Mouse (Mus musculus) olfactory bulb, adult 2 months (tissue): Measurements from ENCODE around the gene Specc1l. TPM values are rescaled to one million over a fixed set of nuclear protein-coding genes. Genes with fewer than 3 reads are reported as not detected.

ENCODE experiments used
- H3K27ac ChIP-seq: fragments of 200-500 bp; 2 replicates; pipeline ENCODE4 v1.5.1; 2012; ENCODE audit warnings: low read depth, low read length; ENCODE audit not compliant: insufficient read depth
- H3K4me1 ChIP-seq: fragments of 200-500 bp; 2 replicates; pipeline ENCODE4 v1.6.1; 2012; ENCODE audit warnings: low read length; ENCODE audit not compliant: control insufficient read depth, insufficient read depth
- H3K4me3 ChIP-seq: fragments of 200-500 bp; 2 replicates; pipeline ENCODE4 v1.5.1; 2012; ENCODE audit warnings: mild to moderate bottlenecking, low read depth, low read length, moderate library complexity; ENCODE audit not compliant: insufficient read depth
- CTCF ChIP-seq: fragments of 200-500 bp; IDR thresholded peaks from 2 replicates; pipeline ENCODE4 v1.5.1; 2012; ENCODE audit warnings: low read depth, mild to moderate bottlenecking, low read length, moderate library complexity; ENCODE audit not compliant: insufficient read depth
- POLR2A ChIP-seq: fragments of 200-500 bp; IDR thresholded peaks from 2 replicates; pipeline ENCODE4 v1.6.1; 2012; ENCODE audit warnings: mild to moderate bottlenecking, low read depth, low read length, moderate library complexity; ENCODE audit not compliant: insufficient read depth
- WGBS: fragments of 180-500 bp; shearing (Covaris S2); methylation state at CpG from one replicate; pipeline ENCODE4 v1.1.7; 2018; 5-methylcytosine and 5-hydroxymethylcytosine counted together
- polyA plus RNA-seq: library from polyadenylated mRNA; stranded (reverse); fragments of >200 nt; gene quantifications from 2 replicates; pipeline ENCODE4 v1.2.4, GENCODE M21; 2012; ENCODE audit warnings: low replicate concordance; ENCODE audit not compliant: missing spikeins, insufficient read depth, insufficient read length

Gene Specc1l
- polyA plus RNA-seq, 1 experiment, result not detected

- peaks cover 11% of the 10 kb centered on the region for H3K4me1 ChIP-seq
- no peak overlapping the region for H3K4me3 ChIP-seq
- WGBS, result 48% methylated on average over 3 of the region's 3 CpGs
- H3K27ac ChIP-seq, result no peak overlapping the region
- TF ChIP-seq POLR2A, result no peak
- no peak for TF ChIP-seq CTCF
Observed at GRCm38 (mm10) chr10:75326553-75326952, 114.7 kb downstream of the Specc1l start.

DNA sequence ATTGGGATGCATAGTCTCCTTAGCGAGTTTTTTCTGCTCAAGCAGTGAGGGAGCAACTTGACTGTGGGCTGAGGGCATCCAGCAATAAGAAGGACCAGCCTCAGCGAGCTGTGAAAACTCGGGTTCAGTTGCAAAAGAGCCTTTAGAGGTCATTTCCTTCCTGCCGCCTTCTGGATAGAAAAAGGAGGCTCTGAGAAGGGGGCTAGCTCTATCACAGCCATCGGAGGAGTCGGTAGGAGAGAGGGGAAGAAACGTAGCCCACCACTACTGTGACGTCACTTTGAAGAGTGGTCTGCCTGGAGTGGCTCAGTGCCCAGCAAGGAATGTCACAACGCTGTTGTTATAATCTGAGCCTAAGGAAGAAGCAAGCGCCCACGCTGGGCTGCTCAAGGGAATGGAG lies 115.2 kb downstream of the Specc1l start:
- Histone ChIP-seq H3K4me3 (no peak overlapping the region), H3K4me1 (peaks cover 9% of the 10 kb centered on the region), H3K27ac (no peak overlapping the region)
- no peak for TF ChIP-seq POLR2A
- TF ChIP-seq CTCF, result no peak
- 68% methylated on average over 11 of the region's 11 CpGs for WGBS

DNA sequence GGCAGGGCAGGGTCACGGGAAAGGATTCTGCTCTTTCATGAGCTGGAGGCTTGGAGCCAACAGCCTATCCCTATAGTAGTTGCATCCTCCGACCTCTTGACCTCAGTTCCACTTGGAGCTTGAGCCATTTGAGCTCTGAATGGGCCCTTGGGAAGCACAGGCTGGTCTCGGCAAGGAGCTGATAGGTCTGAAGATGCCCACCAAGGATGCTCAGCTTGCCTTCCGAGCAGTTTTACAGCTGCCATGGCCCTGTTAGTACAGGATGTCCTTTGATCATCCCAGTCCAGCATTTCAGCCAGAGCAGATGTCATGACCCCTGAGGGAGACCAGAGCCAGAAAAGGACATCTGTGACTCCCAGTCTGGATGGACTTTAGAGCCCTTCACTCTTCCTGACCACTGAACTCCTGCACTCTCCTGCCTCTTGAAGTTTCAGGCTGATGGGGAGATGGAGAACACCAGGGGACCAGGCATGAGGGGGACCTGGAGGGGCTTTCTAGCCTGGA lies 116.4 kb downstream of the Specc1l start:
- Histone ChIP-seq H3K4me3 (no peak overlapping the region), H3K27ac (no peak overlapping the region), H3K4me1 (peaks cover 9% of the 10 kb centered on the region)
- WGBS, result 88% methylated on average over 4 of the region's 4 CpGs
- TF ChIP-seq POLR2A (no peak), CTCF (no peak)

DNA sequence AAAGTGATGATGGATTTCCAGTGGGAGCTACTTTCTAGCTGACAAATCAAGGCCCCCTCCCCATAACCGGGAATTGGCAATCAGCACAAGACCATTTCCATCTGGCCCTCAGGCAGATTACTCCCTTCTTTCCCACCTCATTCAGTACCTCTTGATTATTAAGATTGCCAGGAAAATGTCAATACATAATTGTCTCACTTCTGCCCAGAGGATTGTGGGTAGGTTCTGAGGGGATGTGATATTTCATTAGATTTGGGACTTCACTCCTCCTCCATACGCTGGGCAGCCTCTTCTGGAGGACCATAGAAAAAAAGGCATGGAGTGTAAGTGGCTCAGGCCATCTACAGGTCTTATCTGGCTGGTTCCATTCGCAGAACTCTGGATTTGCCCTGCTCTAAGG lies 120.4 kb downstream of the Specc1l start:
- H3K4me3 ChIP-seq, result no peak overlapping the region
- peaks cover 4% of the 10 kb centered on the region for H3K4me1 ChIP-seq
- H3K27ac ChIP-seq, result no peak overlapping the region
- 95% methylated on average over 3 of the region's 3 CpGs for WGBS
- TF ChIP-seq POLR2A (no peak), CTCF (no peak)

DNA sequence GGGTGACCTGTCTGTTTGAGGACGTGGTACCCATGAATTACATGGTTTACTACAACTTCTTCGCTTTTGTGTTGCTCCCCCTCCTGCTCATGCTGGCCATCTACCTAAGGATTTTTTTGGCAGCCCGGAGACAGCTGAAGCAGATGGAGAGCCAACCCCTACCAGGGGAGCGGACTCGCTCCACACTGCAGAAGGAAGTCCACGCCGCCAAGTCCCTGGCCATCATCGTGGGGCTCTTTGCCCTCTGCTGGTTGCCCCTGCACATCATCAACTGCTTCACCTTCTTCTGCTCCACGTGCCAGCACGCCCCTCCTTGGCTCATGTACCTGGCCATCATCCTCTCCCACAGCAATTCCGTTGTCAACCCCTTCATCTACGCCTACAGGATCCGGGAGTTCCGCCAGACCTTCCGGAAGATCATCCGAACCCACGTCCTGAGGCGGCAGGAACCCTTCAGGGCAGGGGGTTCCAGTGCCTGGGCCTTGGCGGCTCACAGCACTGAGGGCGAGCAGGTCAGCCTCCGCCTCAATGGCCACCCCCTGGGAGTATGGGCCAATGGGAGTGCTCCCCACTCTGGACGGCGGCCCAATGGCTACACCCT lies 121.4 kb downstream of the Specc1l start:
- Histone ChIP-seq H3K4me1 (peaks cover 3% of the 10 kb centered on the region; the same call in 1 of the 2 replicates), H3K4me3 (no peak overlapping the region), H3K27ac (no peak overlapping the region)
- TF ChIP-seq POLR2A (no peak), CTCF (no peak)
- 91% methylated on average over 23 of the region's 23 CpGs for WGBS

DNA sequence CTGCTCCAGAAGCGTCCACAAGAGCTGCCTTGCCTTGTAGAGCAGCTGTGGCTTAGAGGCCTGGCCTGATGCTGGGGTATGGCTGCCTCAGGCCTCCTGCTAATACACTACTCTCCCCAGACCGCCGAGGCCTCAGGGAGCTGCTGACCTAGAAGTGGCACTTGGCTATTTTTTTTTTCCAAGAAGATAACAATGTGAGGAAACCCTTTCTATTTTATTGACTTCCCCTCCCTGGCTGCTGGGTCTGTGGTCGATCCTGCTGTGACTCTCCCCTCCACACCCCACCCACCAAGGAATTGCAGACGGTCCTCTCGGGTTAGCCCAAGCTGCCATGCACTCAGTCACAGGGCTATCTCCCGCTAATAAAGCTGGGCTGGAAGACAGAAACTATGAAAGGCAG lies 122.3 kb downstream of the Specc1l start:
- peaks cover 3% of the 10 kb centered on the region; the same call in 1 of the 2 replicates for H3K4me1 ChIP-seq
- WGBS, result 78% methylated on average over 7 of the region's 7 CpGs
- TF ChIP-seq CTCF (no peak), POLR2A (no peak)
- H3K4me3 ChIP-seq, result no peak overlapping the region
- no peak overlapping the region for H3K27ac ChIP-seq

DNA sequence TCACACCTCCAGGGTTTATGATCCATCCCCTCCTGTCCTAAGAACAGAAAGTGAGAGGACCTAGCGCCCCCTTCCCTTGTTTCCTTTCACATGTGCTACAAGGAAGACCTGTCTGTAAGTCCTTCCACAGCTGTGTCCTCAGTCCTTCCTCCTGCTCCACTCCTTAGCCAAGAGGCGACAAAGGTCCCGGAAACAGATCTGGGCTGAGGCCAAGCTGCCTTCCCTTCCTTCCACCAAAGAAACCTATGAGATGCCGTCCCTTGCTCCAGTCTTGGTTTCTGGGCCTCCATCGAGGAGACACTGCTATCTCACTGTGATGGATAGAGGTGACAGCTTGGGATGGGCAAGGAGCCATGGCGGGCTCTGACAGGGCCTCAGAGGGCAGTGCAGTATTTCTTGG lies 123.2 kb downstream of the Specc1l start:
- TF ChIP-seq POLR2A, result no peak
- no peak for TF ChIP-seq CTCF
- H3K4me3 ChIP-seq, result no peak overlapping the region
- WGBS, result 83% methylated on average over 6 of the region's 6 CpGs
- H3K27ac ChIP-seq, result no peak overlapping the region
- H3K4me1 ChIP-seq, result peaks cover 3% of the 10 kb centered on the region; the same call in 1 of the 2 replicates

DNA sequence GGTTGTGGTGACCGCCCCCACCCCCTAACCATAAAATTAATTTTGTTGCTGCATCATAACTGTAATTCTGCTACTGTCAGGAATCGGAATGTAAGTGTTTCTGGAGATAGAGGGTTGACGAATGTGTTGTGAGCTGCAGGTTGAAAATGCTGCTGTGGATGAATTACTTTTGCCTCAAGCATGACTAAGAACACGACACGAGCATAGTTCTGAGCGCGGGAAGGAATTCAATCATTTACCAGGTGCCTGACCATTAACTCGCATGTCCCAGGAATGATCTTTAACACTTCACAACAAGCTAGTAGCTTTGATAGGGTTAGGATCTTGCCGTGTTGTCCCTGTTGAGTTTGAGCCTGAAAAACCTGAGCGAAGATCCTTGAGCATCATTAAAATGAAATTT lies 125.4 kb downstream of the Specc1l start:
- H3K4me1 ChIP-seq, result peaks cover 3% of the 10 kb centered on the region; the same call in 1 of the 2 replicates
- no peak for TF ChIP-seq CTCF
- TF ChIP-seq POLR2A, result no peak
- no peak overlapping the region for H3K4me3 ChIP-seq
- 95% methylated on average over 10 of the region's 10 CpGs for WGBS
- no peak overlapping the region for H3K27ac ChIP-seq

GRCm38 (mm10) chr10:75338852-75339251 lies 127.0 kb downstream of the Specc1l start:
- Histone ChIP-seq H3K4me1 (peaks cover 3% of the 10 kb centered on the region; the same call in 1 of the 2 replicates), H3K27ac (no peak overlapping the region), H3K4me3 (no peak overlapping the region)
- TF ChIP-seq POLR2A (no peak), CTCF (no peak)
- 95% methylated on average over 5 of the region's 5 CpGs for WGBS
